Mouse (Mus musculus) thymus, postnatal 4 days (tissue): ENCODE results near the gene Ifna6.

Source experiments
- DNase-seq: peaks from one replicate; pipeline ENCODE4 v3.0.0; 2021

The Ifna6 gene

GRCm38 (mm10) chr4:88849698-88850097 is 22.5 kb downstream of the Ifna6 start, which contains the start of gene Ifna1:
Gene Ifna1, plus strand, starts transcription at chr4:88850087.
- no peak for DNase-seq

GRCm38 (mm10) chr4:88851026-88851763 is 24.0 kb downstream of the Ifna6 start:
- no peak for DNase-seq

- DNase-seq, result no peak
Measured at GRCm38 (mm10) chr4:88859214-88859613, 32.0 kb downstream of the Ifna6 start.

GRCm38 (mm10) chr4:88863309-88863708 is 36.1 kb downstream of the Ifna6 start:
- no peak for DNase-seq

GRCm38 (mm10) chr4:88864599-88864998 is 37.4 kb downstream of the Ifna6 start:
- DNase-seq, result peak; percentile 59

- no peak for DNase-seq
Measured at GRCm38 (mm10) chr4:88865011-88865569, 37.9 kb downstream of the Ifna6 start.

GRCm38 (mm10) chr4:88867366-88867925 is 40.2 kb downstream of the Ifna6 start:
- peak; percentile 90 for DNase-seq

GRCm38 (mm10) chr4:88867926-88868911 is 41.0 kb downstream of the Ifna6 start:
- DNase-seq, result peak; percentile 70

GRCm38 (mm10) chr4:88872691-88873090 is 45.5 kb downstream of the Ifna6 start:
- DNase-seq, result no peak

- no peak for DNase-seq
Measured at GRCm38 (mm10) chr4:88875435-88876095, 48.3 kb downstream of the Ifna6 start.

- DNase-seq, result no peak
Measured at GRCm38 (mm10) chr4:88876520-88876919, 49.3 kb downstream of the Ifna6 start.
